8 mouse cellular contexts compared by ENCODE assay signal in the genomic region with DNA sequence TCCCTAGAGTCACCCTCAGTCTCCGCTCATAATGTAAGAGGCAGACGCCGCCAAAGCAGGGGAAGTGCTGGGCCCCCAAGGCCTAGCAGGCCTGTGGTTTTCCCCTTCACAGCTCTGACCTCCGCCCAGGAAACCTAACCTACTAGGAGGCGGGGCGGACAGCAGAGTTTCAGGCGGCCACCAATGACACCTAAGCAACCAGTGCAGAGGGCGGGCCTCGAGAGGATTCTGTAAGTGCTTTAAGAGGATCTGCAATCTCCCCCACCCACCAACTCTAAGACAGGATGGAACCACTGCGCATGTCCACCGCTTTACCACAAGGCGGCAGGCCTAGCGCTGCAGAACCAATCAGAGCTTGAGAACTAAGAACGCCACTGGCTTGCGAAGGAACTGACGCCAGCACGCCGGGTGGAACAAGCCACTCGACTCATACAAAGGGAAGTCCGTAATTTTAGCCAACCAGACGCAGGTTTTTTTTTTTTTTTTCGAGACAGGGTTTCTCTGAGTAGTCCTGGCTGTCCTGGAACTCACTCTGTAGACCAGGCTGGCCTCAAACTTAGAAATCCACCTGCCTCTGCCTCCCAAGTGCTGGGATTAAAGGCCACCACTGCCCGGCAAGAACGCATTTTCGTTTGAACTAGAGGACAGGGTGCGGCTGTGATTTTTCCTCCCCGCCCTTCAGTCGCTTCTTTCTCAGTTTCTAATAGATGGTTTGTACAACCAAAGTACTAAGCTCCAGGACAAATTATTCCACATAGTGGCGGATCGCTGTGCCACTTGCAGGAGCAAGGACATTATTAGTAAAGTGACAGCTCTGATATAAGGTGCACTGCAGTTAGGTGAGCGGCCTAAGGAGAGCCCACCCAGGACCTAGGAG. TPM values are rescaled to one million over a fixed set of nuclear protein-coding genes. Genes with fewer than 3 reads are reported as not detected.
DNase-seq lines count a peak whose midpoint lies in the region; ATAC-seq and TF ChIP-seq lines count a peak whose summit lies in the region.

No protein-coding gene starts in this region.

- TF ChIP-seq CTCF in G1E (IDR thresholded peaks at IDR 0.05; ENCODE audit: low read depth, low read length) = no peak
- TF ChIP-seq CTCF in lung, adult 2 months (IDR thresholded peaks at IDR 0.05; ENCODE audit: insufficient read depth, low read length) = 0 out of 2 replicates have a peak, but pooled peaks have one; percentile 15

- ATAC-seq in G1E (ENCODE audit: extremely low read depth, insufficient number of reproducible peaks, low FRiP score, poor library complexity, severe bottlenecking) = peak; percentile 92
- ATAC-seq in forebrain, embryonic 15.5 days (replicated peaks) = peak; percentile 98
- peak; percentile 94 for ATAC-seq in neutrophil, adult 5-6 weeks (ENCODE audit: extremely low read depth, insufficient number of reproducible peaks, low FRiP score, poor library complexity, severe bottlenecking)

- no peaks in the 10 kb centered on the region for H3K27me3 ChIP-seq in G1E (ENCODE audit: insufficient read depth, low read length)
- no peaks in the 10 kb centered on the region for H3K27me3 ChIP-seq in forebrain, embryonic 15.5 days

- peak overlapping the region; percentile 35 for H3K9ac ChIP-seq in forebrain, embryonic 15.5 days (replicated peaks)

- intact Hi-C loops in heart, postnatal 25 days (cut with DNase I) = no loop called here

- 33% methylated on average over 31 of the region's 31 CpGs for WGBS in forebrain, embryonic 15.5 days
- WGBS in lung, adult 2 months = 27% methylated on average over 31 of the region's 31 CpGs

- peak overlapping the region; percentile 23; the same call in 1 of the 2 replicates for H3K4me3 ChIP-seq in G1E (ENCODE audit: low read depth, low read length)
- peak overlapping the region; percentile 30 for H3K4me3 ChIP-seq in forebrain, embryonic 15.5 days
- peak overlapping the region; percentile 61 for H3K4me3 ChIP-seq in lung, adult 2 months (replicated peaks; ENCODE audit: extremely low read depth, low read depth, low read length)

- H3K4me2 ChIP-seq in forebrain, embryonic 15.5 days (replicated peaks) = peak overlapping the region; percentile 41

- no peaks in the 10 kb centered on the region for H3K9me3 ChIP-seq in G1E (replicated peaks)
- no peaks in the 10 kb centered on the region for H3K9me3 ChIP-seq in forebrain, embryonic 15.5 days

- H3K27ac ChIP-seq in forebrain, embryonic 15.5 days (replicated peaks) = peak overlapping the region; percentile 83

- peaks cover 63% of the 10 kb centered on the region for H3K4me1 ChIP-seq in G1E (ENCODE audit: insufficient read depth, low read depth, low read length)
- peaks cover 7% of the 10 kb centered on the region; the same call in 1 of the 2 replicates for H3K4me1 ChIP-seq in forebrain, embryonic 15.5 days
- H3K4me1 ChIP-seq in lung, adult 2 months (ENCODE audit: control insufficient read depth, insufficient read depth, low read length) = no peaks in the 10 kb centered on the region

- DNase-seq in G1E (ENCODE audit: low spot score) = peak; percentile 68
- peak; percentile 95 for DNase-seq in cerebellum, adult 11-12 months
- DNase-seq in heart, postnatal 25 days (ENCODE audit: low spot score) = peak; percentile 80
- DNase-seq in layer of hippocampus, adult 18-20 months (ENCODE audit: low spot score in 2 of 2) = peak; percentile 82 to 94
- DNase-seq in lung, adult 2 months = peak; percentile 78
- peak; percentile 94 for DNase-seq in thymus, postnatal 0 days (ENCODE audit: low spot score)

- TF ChIP-seq POLR2A in lung, adult 2 months (IDR thresholded peaks at IDR 0.05; ENCODE audit: borderline replicate concordance, extremely low read depth, low read depth, low read length) = peak; percentile 65; the same call in 1 of the 2 replicates

- peaks cover 54% of the 10 kb centered on the region for H3K36me3 ChIP-seq in G1E (replicated peaks)
- no peaks in the 10 kb centered on the region for H3K36me3 ChIP-seq in forebrain, embryonic 15.5 days

RNA-seq across cellular contexts. Expression of a gene that starts 6.6 kb away (rescaled TPM):
- total RNA-seq in G1E (2014; fragmentation: Nextera tagmentation) (5.0 and 5.1 TPM in 2 replicates), G1E (2017) (2.1 and 3.8 TPM in 2 replicates)
- 1.5 and 1.7 TPM in 2 replicates for polyA plus RNA-seq in G1E (2012)
- polyA plus RNA-seq in forebrain, embryonic 15.5 days (2015; fragmentation: Nextera tagmentation; extraction: Ambion mirVana) = 2.2 and 2.3 TPM in 2 replicates
- 1 to 10 TPM; 1.5 to 1.8 TPM for total RNA-seq in heart, postnatal 25 days (2021)
- total RNA-seq in layer of hippocampus, adult 18-20 months (2021) = 1 to 10 TPM; 4.3 to 4.4 TPM
- 27.8 and 39.0 TPM in 2 replicates for polyA plus RNA-seq in lung, adult 2 months (2012; rRNA removed)
- total RNA-seq in neutrophil, adult 5-6 weeks (2017) = 358 and 362 TPM in 2 replicates
- 71.5 and 74.1 TPM in 2 replicates for polyA plus RNA-seq in thymus, postnatal 0 days (2015; fragmentation: Nextera tagmentation; extraction: Ambion mirVana)

RNA-seq across cellular contexts. Expression of a gene that starts 6.7 kb away (rescaled TPM):
- total RNA-seq in G1E (2014; fragmentation: Nextera tagmentation) = 55.9 and 61.9 TPM in 2 replicates
- 85.4 and 105 TPM in 2 replicates for total RNA-seq in G1E (2017)
- polyA plus RNA-seq in G1E (2012) = 171 and 192 TPM in 2 replicates
- 108 and 110 TPM in 2 replicates for polyA plus RNA-seq in forebrain, embryonic 15.5 days (2015; fragmentation: Nextera tagmentation; extraction: Ambion mirVana)
- total RNA-seq in heart, postnatal 25 days (2021) = 10 to 100 TPM; 61.5 to 69.3 TPM
- total RNA-seq in layer of hippocampus, adult 18-20 months (2021) = 10 to 100 TPM; 57.7 to 61.3 TPM
- 33.3 and 42.6 TPM in 2 replicates for polyA plus RNA-seq in lung, adult 2 months (2012; rRNA removed)
- 46.7 TPM in 2 replicates for total RNA-seq in neutrophil, adult 5-6 weeks (2017)
- polyA plus RNA-seq in thymus, postnatal 0 days (2015; fragmentation: Nextera tagmentation; extraction: Ambion mirVana) = 212 and 213 TPM in 2 replicates

RNA-seq across cellular contexts. Expression of a gene that starts 15.6 kb away (rescaled TPM):
- total RNA-seq in G1E (2014; fragmentation: Nextera tagmentation) (39.2 and 42.7 TPM in 2 replicates), G1E (2017) (196 and 201 TPM in 2 replicates)
- 80.1 and 139 TPM in 2 replicates for polyA plus RNA-seq in G1E (2012)
- 8.3 and 9.3 TPM in 2 replicates for polyA plus RNA-seq in forebrain, embryonic 15.5 days (2015; fragmentation: Nextera tagmentation; extraction: Ambion mirVana)
- 1 to 10 TPM; 5.8 to 6.2 TPM for total RNA-seq in heart, postnatal 25 days (2021)
- total RNA-seq in layer of hippocampus, adult 18-20 months (2021) = 1 to 10 TPM; 5.4 to 5.5 TPM
- polyA plus RNA-seq in lung, adult 2 months (2012; rRNA removed) = 37.5 and 42.3 TPM in 2 replicates
- 6.5 and 7.0 TPM in 2 replicates for total RNA-seq in neutrophil, adult 5-6 weeks (2017)
- 43.5 and 43.7 TPM in 2 replicates for polyA plus RNA-seq in thymus, postnatal 0 days (2015; fragmentation: Nextera tagmentation; extraction: Ambion mirVana)

RNA-seq across cellular contexts. Expression of a gene that starts 19.2 kb away (rescaled TPM):
- not detected in 2 replicates for total RNA-seq in G1E (2014; fragmentation: Nextera tagmentation)
- total RNA-seq in G1E (2017) = 0.05 TPM in 1 of 2 replicates, not detected in the other
- 0.05 TPM in 1 of 2 replicates, not detected in the other for polyA plus RNA-seq in G1E (2012)
- 66.5 and 78.2 TPM in 2 replicates for polyA plus RNA-seq in forebrain, embryonic 15.5 days (2015; fragmentation: Nextera tagmentation; extraction: Ambion mirVana)
- 1 to 10 TPM; 2.2 to 2.3 TPM for total RNA-seq in heart, postnatal 25 days (2021)
- 100 to 1,000 TPM; 118 to 119 TPM for total RNA-seq in layer of hippocampus, adult 18-20 months (2021)
- polyA plus RNA-seq in lung, adult 2 months (2012; rRNA removed) = 6.6 and 9.4 TPM in 2 replicates
- total RNA-seq in neutrophil, adult 5-6 weeks (2017) = 20.3 and 22.2 TPM in 2 replicates
- polyA plus RNA-seq in thymus, postnatal 0 days (2015; fragmentation: Nextera tagmentation; extraction: Ambion mirVana) = 0.29 and 0.31 TPM in 2 replicates

RNA-seq across cellular contexts. Expression of a gene that starts 23.2 kb away (rescaled TPM):
- total RNA-seq in G1E (2014; fragmentation: Nextera tagmentation) (not detected in 2 replicates), G1E (2017) (not detected in 2 replicates)
- not detected in 2 replicates for polyA plus RNA-seq in G1E (2012)
- 0.23 TPM in 1 of 2 replicates, not detected in the other for polyA plus RNA-seq in forebrain, embryonic 15.5 days (2015; fragmentation: Nextera tagmentation; extraction: Ambion mirVana)
- not detected for total RNA-seq in heart, postnatal 25 days (2021)
- not detected for total RNA-seq in layer of hippocampus, adult 18-20 months (2021)
- not detected in 2 replicates for polyA plus RNA-seq in lung, adult 2 months (2012; rRNA removed)
- total RNA-seq in neutrophil, adult 5-6 weeks (2017) = 2.4 and 2.6 TPM in 2 replicates
- 1.2 and 2.1 TPM in 2 replicates for polyA plus RNA-seq in thymus, postnatal 0 days (2015; fragmentation: Nextera tagmentation; extraction: Ambion mirVana)

Comparison
In these comparisons a context has a peak if more than half of its experiments do, and no peak if none do; other contexts are left out.
1. Peak in every context shown above with its lines: DNase-seq, ATAC-seq, H3K4me3 ChIP-seq and H3K27ac ChIP-seq.
2. RNA of a gene that starts 6.6 kb away (total RNA-seq): 358 to 362 TPM in neutrophil, adult 5-6 weeks; 2.1 to 5.1 TPM in G1E, 4.3 to 4.4 TPM in layer of hippocampus, adult 18-20 months and 1.5 to 1.8 TPM in heart, postnatal 25 days; every median in the first group is over 10 times any median in the second.